Mouse (Mus musculus) erythroblast, embryonic 14.5 days (primary cell): ENCODE results near the gene Cnnm2.

Experiments
- GATA1 ChIP-seq: IDR thresholded peaks from 2 replicates; pipeline ENCODE4 v1.6.1; 2012; ENCODE audit warnings: low read length, inconsistent platforms, mixed read lengths
- TAL1 ChIP-seq: IDR thresholded peaks from 3 replicates; pipeline ENCODE4 v1.6.1; 2012; ENCODE audit warnings: low read length, inconsistent platforms, mixed read lengths

GRCm38 (mm10) chr19:46913626-46914025 lies 152.2 kb downstream of the Cnnm2 start:
- no peak for TF ChIP-seq TAL1
- TF ChIP-seq GATA1, result no peak
